Mouse (Mus musculus) CH12.LX (cell line): ENCODE results near the gene Polr1b. TPM values are rescaled to one million over a fixed set of nuclear protein-coding genes. Genes with fewer than 3 reads are reported as not detected.

ENCODE experiments used
- DNase-seq: peaks from one replicate; pipeline ENCODE4 v3.0.0-alpha.2; 2013; ENCODE audit errors: extremely low read depth
- H3K27ac ChIP-seq: 2 replicates; pipeline ENCODE4 v1.5.1; 2012; ENCODE audit warnings: low read depth, mild to moderate bottlenecking, control low read depth, moderate library complexity; ENCODE audit not compliant: insufficient read depth
- H3K27me3 ChIP-seq: replicated peaks from 2 replicates; pipeline ENCODE3; 2012; ENCODE audit warnings: inconsistent platforms
- H3K36me3 ChIP-seq, 2 experiments: replicated peaks in 1 of 2; 2 replicates each; pipeline versions ENCODE3 to v1.6.1; 2012; ENCODE audit warnings: inconsistent platforms in 1 of 2, low read length in 1 of 2, mild to moderate bottlenecking in 1 of 2, mixed read lengths in 1 of 2, moderate library complexity in 1 of 2; ENCODE audit not compliant: control insufficient read depth in 1 of 2, insufficient read depth in 1 of 2
- H3K4me1 ChIP-seq, 2 experiments: 2 replicates each; pipeline ENCODE4 v1.6.1; 2012; ENCODE audit warnings: inconsistent platforms in 1 of 2, moderate library complexity in 1 of 2; ENCODE audit not compliant: insufficient read depth in 2 of 2, control insufficient read depth in 1 of 2
- H3K4me2 ChIP-seq: 2 replicates; pipeline ENCODE4 v1.6.1; 2012; ENCODE audit warnings: low read depth, mild to moderate bottlenecking, control low read depth; ENCODE audit not compliant: poor library complexity, insufficient read depth, severe bottlenecking
- H3K4me3 ChIP-seq, 3 experiments: fragments of 150-350 bp in 1 of 3; sonication (generic) in 1 of 3; replicated peaks in 1 of 3; 2 replicates each; pipeline versions ENCODE3 to v1.5.1; 2011 to 2012; ENCODE audit warnings: low read depth in 2 of 3, low read length in 2 of 3, mild to moderate bottlenecking in 2 of 3, moderate library complexity in 2 of 3, control low read depth in 1 of 3, improper control_type of control experiment in 1 of 3, inconsistent platforms in 1 of 3, mixed read lengths in 1 of 3; ENCODE audit not compliant: poor library complexity in 1 of 3
- H3K79me2 ChIP-seq: replicated peaks from 2 replicates; pipeline ENCODE4 v1.6.1; 2012; ENCODE audit warnings: mild to moderate bottlenecking, moderate library complexity; ENCODE audit not compliant: control insufficient read depth, poor library complexity, insufficient read depth, severe bottlenecking; ENCODE audit errors: extremely low read depth
- H3K9ac ChIP-seq: 2 replicates; pipeline ENCODE4 v1.6.1; 2012; ENCODE audit warnings: low read depth, mild to moderate bottlenecking, control low read depth, moderate library complexity; ENCODE audit not compliant: insufficient read depth
- H3K9me3 ChIP-seq: replicated peaks from 2 replicates; pipeline ENCODE3; 2012; ENCODE audit warnings: low read length, inconsistent platforms, mixed read lengths
- BHLHE40 ChIP-seq: IDR thresholded peaks from 2 replicates; pipeline ENCODE4 v1.6.1; 2011; ENCODE audit warnings: mild to moderate bottlenecking, low read depth, low read length, improper control_type of control experiment
- CHD2 ChIP-seq: IDR thresholded peaks from 2 replicates; pipeline ENCODE4 v1.6.1; 2011; ENCODE audit warnings: low read length, improper control_type of control experiment
- CTCF ChIP-seq, 2 experiments: IDR thresholded peaks in 1 of 2; conservative IDR thresholded peaks in 1 of 2; 2 replicates each; pipeline ENCODE4 v1.5.1; 2011 to 2012; ENCODE audit warnings: low read depth in 2 of 2, low read length in 2 of 2, improper control_type of control experiment in 1 of 2, inconsistent platforms in 1 of 2, mild to moderate bottlenecking in 1 of 2, moderate library complexity in 1 of 2
- ELF1 ChIP-seq: IDR thresholded peaks from 2 replicates; pipeline ENCODE4 v1.6.1; 2014; ENCODE audit warnings: low read depth, mild to moderate bottlenecking, inconsistent platforms, low read length, improper control_type of control experiment
- ETS1 ChIP-seq: conservative IDR thresholded peaks from 2 replicates; pipeline ENCODE4 v1.6.1; 2012; ENCODE audit warnings: low read depth, mild to moderate bottlenecking, inconsistent platforms, low read length, improper control_type of control experiment, moderate library complexity
- HCFC1 ChIP-seq: IDR thresholded peaks from 2 replicates; pipeline ENCODE4 v1.6.1; 2012; ENCODE audit warnings: low read depth, mild to moderate bottlenecking, inconsistent platforms, low read length, improper control_type of control experiment
- JUN ChIP-seq: IDR thresholded peaks from 2 replicates; pipeline ENCODE4 v1.6.1; 2011; ENCODE audit warnings: low read depth, mild to moderate bottlenecking, low read length, improper control_type of control experiment, moderate library complexity; ENCODE audit not compliant: insufficient read depth
- MAFK ChIP-seq: IDR thresholded peaks from 2 replicates; pipeline ENCODE4 v1.6.1; 2011; ENCODE audit warnings: low read length, improper control_type of control experiment; ENCODE audit not compliant: insufficient replicate concordance
- MAX ChIP-seq: IDR thresholded peaks from 2 replicates; pipeline ENCODE4 v1.6.1; 2011; ENCODE audit warnings: low read length, improper control_type of control experiment
- MAZ ChIP-seq: IDR thresholded peaks from 2 replicates; pipeline ENCODE4 v1.6.1; 2012; ENCODE audit warnings: low read depth, mild to moderate bottlenecking, inconsistent platforms, low read length, improper control_type of control experiment, moderate library complexity
- MEF2A ChIP-seq: IDR thresholded peaks from 2 replicates; pipeline ENCODE4 v1.6.1; 2014; ENCODE audit warnings: low read depth, mild to moderate bottlenecking, inconsistent platforms, low read length, improper control_type of control experiment, borderline replicate concordance
- NELFE ChIP-seq: IDR thresholded peaks from 2 replicates; pipeline ENCODE4 v1.6.1; 2011; ENCODE audit warnings: low read depth, low read length, improper control_type of control experiment
- NRF1 ChIP-seq: IDR thresholded peaks from 2 replicates; pipeline ENCODE4 v1.6.1; 2014; ENCODE audit warnings: low read depth, mild to moderate bottlenecking, inconsistent platforms, low read length, improper control_type of control experiment, moderate library complexity
- PAX5 ChIP-seq: IDR thresholded peaks from 2 replicates; pipeline ENCODE4 v1.6.1; 2012; ENCODE audit warnings: low read length, inconsistent platforms, mixed read lengths
- POLR2A ChIP-seq: IDR thresholded peaks from 2 replicates; pipeline ENCODE4 v1.6.1; 2011; ENCODE audit warnings: low read depth, mild to moderate bottlenecking, improper control_type of control experiment, low read length
- POLR2AphosphoS2 ChIP-seq: IDR thresholded peaks from 2 replicates; pipeline ENCODE4 v1.6.1; 2011; ENCODE audit warnings: low read depth, low read length, improper control_type of control experiment
- RAD21 ChIP-seq: IDR thresholded peaks from 2 replicates; pipeline ENCODE4 v1.6.1; 2011; ENCODE audit warnings: low read depth, mild to moderate bottlenecking, low read length, improper control_type of control experiment, moderate library complexity
- SMC3 ChIP-seq: IDR thresholded peaks from 2 replicates; pipeline ENCODE4 v1.6.1; 2011; ENCODE audit warnings: low read depth, low read length, improper control_type of control experiment
- TCF12 ChIP-seq: IDR thresholded peaks from 2 replicates; pipeline ENCODE4 v1.6.1; 2014; ENCODE audit warnings: low read depth, mild to moderate bottlenecking, inconsistent platforms, low read length, improper control_type of control experiment
- UBTF ChIP-seq: IDR thresholded peaks from 2 replicates; pipeline ENCODE4 v1.6.1; 2012; ENCODE audit warnings: low read depth, mild to moderate bottlenecking, inconsistent platforms, low read length, improper control_type of control experiment, moderate library complexity
- USF2 ChIP-seq: conservative IDR thresholded peaks from 2 replicates; pipeline ENCODE4 v1.6.1; 2011; ENCODE audit warnings: low read depth, low read length, improper control_type of control experiment
- ZC3H11A ChIP-seq: IDR thresholded peaks from 2 replicates; pipeline ENCODE4 v1.6.1; 2012; ENCODE audit warnings: low read depth, mild to moderate bottlenecking, inconsistent platforms, low read length, improper control_type of control experiment
- ZKSCAN1 ChIP-seq: IDR thresholded peaks from 2 replicates; pipeline ENCODE4 v1.6.1; 2012; ENCODE audit warnings: low read depth, inconsistent platforms, low read length, improper control_type of control experiment, borderline replicate concordance
- ZMIZ1 ChIP-seq: IDR thresholded peaks from 2 replicates; pipeline ENCODE4 v1.6.1; 2012; ENCODE audit warnings: low read depth, mild to moderate bottlenecking, inconsistent platforms, low read length, improper control_type of control experiment
- ZNF384 ChIP-seq: IDR thresholded peaks from 2 replicates; pipeline ENCODE4 v1.6.1; 2012; ENCODE audit warnings: low read depth, low read length, improper control_type of control experiment, inconsistent platforms
- dilution Hi-C: fragments of 300-500 bp; cut with MboI; formaldehyde crosslinking; loops from 2 replicates; pipeline ENCODE4 v1.14.3; 2020; ENCODE audit warnings: low sequenced_read_pairs; ENCODE audit not compliant: extremely low pct_unique_long_range_greater_than_20kb, extremely low pct_ligation_motif_present
- in situ Hi-C: fragments of 300-500 bp; cut with MboI; formaldehyde crosslinking; loops from 3 replicates; pipeline ENCODE4 v1.14.3; 2019; ENCODE audit warnings: low sequenced_read_pairs, low pct_ligation_motif_present, low pct_unique_long_range_greater_than_20kb, mixed read lengths
- polyA plus RNA-seq: library from polyadenylated mRNA; unstranded; fragments of >175 nt; gene quantifications from 2 replicates; pipeline ENCODE4 v1.2.1, GENCODE M21; 2012; ENCODE audit warnings: low read depth; ENCODE audit not compliant: insufficient read length
- total RNA-seq, 2 experiments: library from RNA; depleted of rRNA; stranded (reverse); fragments of 300-350 nt in 1 of 2; fragments of >200 nt in 1 of 2; gene quantifications; 2 replicates each; pipeline ENCODE4 v1.2.3; 2012 to 2014

The Polr1b gene
- total and polyA plus RNA-seq, 3 experiments: 68.0 to 83.1 (median 70.5) TPM

GRCm38 (mm10) chr2:129079194-129079593 lies 21.6 kb upstream of the Polr1b start:
- H3K36me3 ChIP-seq: peaks cover 0 to 3% of the 10 kb centered on the region in 2 experiments
- H3K4me1 ChIP-seq: no peaks in the 10 kb centered on the region
- dilution Hi-C loops (no loop called here), in situ Hi-C loops (no loop called here)
- H3K79me2 ChIP-seq: no peaks in the 10 kb centered on the region
- peaks cover 2% of the 10 kb centered on the region for H3K9me3 ChIP-seq
- no peak overlapping the region for H3K27ac ChIP-seq
- no peak overlapping the region for H3K4me3 ChIP-seq
- no peaks in the 10 kb centered on the region for H3K27me3 ChIP-seq
- TF ChIP-seq USF2: no peak
- TF ChIP-seq ZC3H11A: no peak
- TF ChIP-seq MAX: no peak
- TF ChIP-seq HCFC1: no peak
- TF ChIP-seq NRF1: no peak
- no peak for TF ChIP-seq ZKSCAN1
- TF ChIP-seq TCF12: no peak
- no peak for TF ChIP-seq RAD21
- no peak for TF ChIP-seq PAX5
- no peak for TF ChIP-seq MAZ
- no peak for TF ChIP-seq ELF1
- TF ChIP-seq ZMIZ1: no peak
- no peak for TF ChIP-seq POLR2AphosphoS2
- TF ChIP-seq JUN: no peak
- TF ChIP-seq ETS1: no peak
- no peak overlapping the region for H3K9ac ChIP-seq
- no peak for DNase-seq
- no peak overlapping the region for H3K4me2 ChIP-seq

GRCm38 (mm10) chr2:129081097-129081496 lies 19.7 kb upstream of the Polr1b start:
- TF ChIP-seq JUN (no peak), MAFK (no peak), ZNF384 (no peak), BHLHE40 (peak; percentile 51; the same call in 1 of the 2 replicates), MEF2A (no peak), UBTF (no peak), SMC3 (peak; percentile 15; the same call in 1 of the 2 replicates), CTCF (conservative IDR thresholded peaks at IDR 0.05 in 1 of 2, IDR thresholded peaks at IDR 0.05 in 1 of 2; ENCODE audit: low read depth in 2 of 2, low read length in 2 of 2) (peak in 1 of 2 experiments; percentile 24; a peak in 2 of 4 replicates), NRF1 (no peak), HCFC1 (no peak), POLR2A (no peak), PAX5 (no peak), NELFE (no peak), ZKSCAN1 (no peak), CHD2 (no peak)
- H3K9me3 ChIP-seq: peaks cover 7% of the 10 kb centered on the region
- no peak overlapping the region for H3K27ac ChIP-seq
- no peaks in the 10 kb centered on the region for H3K79me2 ChIP-seq
- dilution Hi-C loops (no loop called here), in situ Hi-C loops (no loop called here)
- H3K4me3 ChIP-seq: no peak overlapping the region
- no peak for DNase-seq
- no peaks in the 10 kb centered on the region for H3K4me1 ChIP-seq
- no peaks in the 10 kb centered on the region for H3K27me3 ChIP-seq
- H3K36me3 ChIP-seq: peaks cover 0 to 8% of the 10 kb centered on the region in 2 experiments
- no peak overlapping the region for H3K4me2 ChIP-seq
- no peak overlapping the region for H3K9ac ChIP-seq
